Mouse (Mus musculus): ENCODE results near the gene Olig1. TPM values are rescaled to one million over a fixed set of nuclear protein-coding genes. Genes with fewer than 3 reads are reported as not detected.
A peak's percentile ranks its signal among the peaks of the same experiment; 100 is the strongest.
"Not testable (repeated sequence)": the region's sequence is repeated elsewhere in the genome, so short reads cannot be mapped to it uniquely, and the experiment has no call there.

Gene Olig1
- polyA plus RNA-seq, 1 experiment from 2014 or later: 0.08 TPM

GRCm38 (mm10) chr16:91233241-91233944 lies 36.2 kb upstream of the Olig1 start:
- no peak for ATAC-seq (ENCODE audit: insufficient read depth, low FRiP score)
- Histone ChIP-seq H3K27me3 (ENCODE audit: control insufficient read depth, insufficient read depth, low read length) (peaks cover 82% of the 10 kb centered on the region), H3K4me3 (replicated peaks; ENCODE audit: low read length) (no peak overlapping the region), H3K4me1 (ENCODE audit: control insufficient read depth, insufficient read depth, low read length) (no peaks in the 10 kb centered on the region), H3K9ac (ENCODE audit: low read length) (no peak overlapping the region), H3K9me3 (replicated peaks; ENCODE audit: control insufficient read depth, low read length) (no peaks in the 10 kb centered on the region), H3K4me2 (ENCODE audit: low read depth, low read length) (no peak overlapping the region), H3K27ac (ENCODE audit: low read length) (no peak overlapping the region), H3K36me3 (ENCODE audit: control insufficient read depth, insufficient read depth, low read length) (no peaks in the 10 kb centered on the region)
- 23% methylated on average over 11 of the region's 11 CpGs for WGBS

- no peaks in the 10 kb centered on the region for H3K36me3 ChIP-seq (ENCODE audit: control insufficient read depth, insufficient read depth, low read length)
- H3K9ac ChIP-seq (ENCODE audit: low read length): no peak overlapping the region
- H3K4me2 ChIP-seq (ENCODE audit: low read depth, low read length): no peak overlapping the region
- H3K4me1 ChIP-seq (ENCODE audit: control insufficient read depth, insufficient read depth, low read length): no peaks in the 10 kb centered on the region
- no peak for ATAC-seq (ENCODE audit: insufficient read depth, low FRiP score)
- 61% methylated on average over 4 of the region's 4 CpGs for WGBS
- no peak overlapping the region for H3K27ac ChIP-seq (ENCODE audit: low read length)
- no peak overlapping the region for H3K4me3 ChIP-seq (replicated peaks; ENCODE audit: low read length)
- no peaks in the 10 kb centered on the region for H3K9me3 ChIP-seq (replicated peaks; ENCODE audit: control insufficient read depth, low read length)
- peaks cover 33% of the 10 kb centered on the region for H3K27me3 ChIP-seq (ENCODE audit: control insufficient read depth, insufficient read depth, low read length)
Observed at GRCm38 (mm10) chr16:91239024-91239423, 30.5 kb upstream of the Olig1 start.

- Histone ChIP-seq H3K27ac (ENCODE audit: low read length) (no peak overlapping the region), H3K4me3 (replicated peaks; ENCODE audit: low read length) (no peak overlapping the region), H3K9me3 (replicated peaks; ENCODE audit: control insufficient read depth, low read length) (no peaks in the 10 kb centered on the region), H3K9ac (ENCODE audit: low read length) (no peak overlapping the region), H3K36me3 (ENCODE audit: control insufficient read depth, insufficient read depth, low read length) (no peaks in the 10 kb centered on the region), H3K4me2 (ENCODE audit: low read depth, low read length) (no peak overlapping the region), H3K4me1 (ENCODE audit: control insufficient read depth, insufficient read depth, low read length) (no peaks in the 10 kb centered on the region), H3K27me3 (ENCODE audit: control insufficient read depth, insufficient read depth, low read length) (no peaks in the 10 kb centered on the region)
- no peak for ATAC-seq (ENCODE audit: insufficient read depth, low FRiP score)
- WGBS: 64% methylated on average over 9 of the region's 9 CpGs
Observed at GRCm38 (mm10) chr16:91246292-91246691, 23.3 kb upstream of the Olig1 start.

GRCm38 (mm10) chr16:91255419-91256164 lies 14.0 kb upstream of the Olig1 start:
- not testable (repeated sequence) for H3K9ac ChIP-seq (ENCODE audit: low read length); H3K27ac ChIP-seq (ENCODE audit: low read length); H3K36me3 ChIP-seq (ENCODE audit: control insufficient read depth, insufficient read depth, low read length); H3K9me3 ChIP-seq (replicated peaks; ENCODE audit: control insufficient read depth, low read length); H3K4me1 ChIP-seq (ENCODE audit: control insufficient read depth, insufficient read depth, low read length); ATAC-seq (ENCODE audit: insufficient read depth, low FRiP score); H3K4me3 ChIP-seq (replicated peaks; ENCODE audit: low read length)
- H3K4me2 ChIP-seq (ENCODE audit: low read depth, low read length): peak overlapping the region; percentile 43
- 11% methylated on average over 20 of the region's 28 CpGs for WGBS
- peaks cover 33% of the 10 kb centered on the region for H3K27me3 ChIP-seq (ENCODE audit: control insufficient read depth, insufficient read depth, low read length)

GRCm38 (mm10) chr16:91258956-91259355 lies 10.6 kb upstream of the Olig1 start:
- ATAC-seq (ENCODE audit: insufficient read depth, low FRiP score): no peak
- Histone ChIP-seq H3K9me3 (replicated peaks; ENCODE audit: control insufficient read depth, low read length) (no peaks in the 10 kb centered on the region), H3K4me3 (replicated peaks; ENCODE audit: low read length) (no peak overlapping the region), H3K27ac (ENCODE audit: low read length) (no peak overlapping the region), H3K36me3 (ENCODE audit: control insufficient read depth, insufficient read depth, low read length) (no peaks in the 10 kb centered on the region), H3K4me1 (ENCODE audit: control insufficient read depth, insufficient read depth, low read length) (no peaks in the 10 kb centered on the region), H3K4me2 (ENCODE audit: low read depth, low read length) (no peak overlapping the region), H3K27me3 (ENCODE audit: control insufficient read depth, insufficient read depth, low read length) (peaks cover 33% of the 10 kb centered on the region), H3K9ac (ENCODE audit: low read length) (no peak overlapping the region)
- 49% methylated on average over 3 of the region's 3 CpGs for WGBS

- no peak for ATAC-seq (ENCODE audit: insufficient read depth, low FRiP score)
- WGBS: 81% methylated on average over 3 of the region's 3 CpGs
- no peak overlapping the region for H3K4me3 ChIP-seq (replicated peaks; ENCODE audit: low read length)
- peaks cover 32% of the 10 kb centered on the region for H3K27me3 ChIP-seq (ENCODE audit: control insufficient read depth, insufficient read depth, low read length)
- H3K36me3 ChIP-seq (ENCODE audit: control insufficient read depth, insufficient read depth, low read length): no peaks in the 10 kb centered on the region
- no peaks in the 10 kb centered on the region for H3K9me3 ChIP-seq (replicated peaks; ENCODE audit: control insufficient read depth, low read length)
- no peak overlapping the region for H3K4me2 ChIP-seq (ENCODE audit: low read depth, low read length)
- no peaks in the 10 kb centered on the region for H3K4me1 ChIP-seq (ENCODE audit: control insufficient read depth, insufficient read depth, low read length)
- H3K27ac ChIP-seq (ENCODE audit: low read length): no peak overlapping the region
- no peak overlapping the region for H3K9ac ChIP-seq (ENCODE audit: low read length)
Observed at GRCm38 (mm10) chr16:91260861-91261260, 8.7 kb upstream of the Olig1 start.

GRCm38 (mm10) chr16:91262467-91263220 lies 6.9 kb upstream of the Olig1 start:
- Histone ChIP-seq H3K4me1 (ENCODE audit: control insufficient read depth, insufficient read depth, low read length) (no peaks in the 10 kb centered on the region), H3K27me3 (ENCODE audit: control insufficient read depth, insufficient read depth, low read length) (peaks cover 32% of the 10 kb centered on the region), H3K36me3 (ENCODE audit: control insufficient read depth, insufficient read depth, low read length) (no peaks in the 10 kb centered on the region), H3K9ac (ENCODE audit: low read length) (no peak overlapping the region), H3K27ac (ENCODE audit: low read length) (no peak overlapping the region), H3K4me3 (replicated peaks; ENCODE audit: low read length) (no peak overlapping the region), H3K9me3 (replicated peaks; ENCODE audit: control insufficient read depth, low read length) (no peaks in the 10 kb centered on the region), H3K4me2 (ENCODE audit: low read depth, low read length) (no peak overlapping the region)
- 31% methylated on average over 12 of the region's 12 CpGs for WGBS
- ATAC-seq (ENCODE audit: insufficient read depth, low FRiP score): no peak

- H3K4me3 ChIP-seq (replicated peaks; ENCODE audit: low read length): no peak overlapping the region
- 83% methylated on average over 6 of the region's 6 CpGs for WGBS
- no peak overlapping the region for H3K27ac ChIP-seq (ENCODE audit: low read length)
- ATAC-seq (ENCODE audit: insufficient read depth, low FRiP score): no peak
- no peak overlapping the region for H3K4me2 ChIP-seq (ENCODE audit: low read depth, low read length)
- H3K36me3 ChIP-seq (ENCODE audit: control insufficient read depth, insufficient read depth, low read length): no peaks in the 10 kb centered on the region
- no peaks in the 10 kb centered on the region; the same call in none of the 2 replicates for H3K4me1 ChIP-seq (ENCODE audit: control insufficient read depth, insufficient read depth, low read length)
- no peak overlapping the region for H3K9ac ChIP-seq (ENCODE audit: low read length)
- H3K9me3 ChIP-seq (replicated peaks; ENCODE audit: control insufficient read depth, low read length): no peaks in the 10 kb centered on the region
- peaks cover 52% of the 10 kb centered on the region for H3K27me3 ChIP-seq (ENCODE audit: control insufficient read depth, insufficient read depth, low read length)
Observed at GRCm38 (mm10) chr16:91265972-91266371, 3.6 kb upstream of the Olig1 start.

Data from stomach, embryonic 16.5 days (tissue).